In genomic region chr15:99416348-99416882, GRCm38 (mm10) we compare ENCODE assay signal across 8 mouse cellular contexts. TPM values are rescaled to one million over a fixed set of nuclear protein-coding genes. Genes with fewer than 3 reads are reported as not detected.
DNase-seq lines count a peak whose midpoint lies in the region; ATAC-seq lines count a peak whose summit lies in the region.

No protein-coding gene starts in this region.

- H3K4me3 ChIP-seq in hindbrain, embryonic 13.5 days = no peak overlapping the region

- WGBS in hindbrain, embryonic 13.5 days = 26% methylated on average over 13 of the region's 13 CpGs

- H3K36me3 ChIP-seq in hindbrain, embryonic 13.5 days = peaks cover 4% of the 10 kb centered on the region

- no peak overlapping the region for H3K27ac ChIP-seq in hindbrain, embryonic 13.5 days

- H3K4me1 ChIP-seq in hindbrain, embryonic 13.5 days (replicated peaks) = peaks cover 14% of the 10 kb centered on the region

- H3K9ac ChIP-seq in hindbrain, embryonic 13.5 days = no peak overlapping the region

- H3K27me3 ChIP-seq in hindbrain, embryonic 13.5 days = no peaks in the 10 kb centered on the region

- peak; percentile 97 for DNase-seq in NIH3T3 (ENCODE audit: low read depth)
- peak; percentile 82 to 90 for DNase-seq in cerebellum, adult 18-20 months
- peak; percentile 73 for DNase-seq in layer of hippocampus, postnatal 36 days
- peak; percentile 76 for DNase-seq in right cerebral cortex, adult 18-20 months
- DNase-seq in urinary bladder, postnatal 36 days (ENCODE audit: low spot score in 2 of 2) = peak; percentile 64 to 79

- H3K9me3 ChIP-seq in hindbrain, embryonic 13.5 days = no peaks in the 10 kb centered on the region

- H3K4me2 ChIP-seq in hindbrain, embryonic 13.5 days = 0 out of 2 replicates have a peak overlapping the region, but pooled peaks have one; percentile 15

- peak; percentile 34; the same call in 1 of the 2 replicates for ATAC-seq in frontal cortex, adult (ENCODE audit: low TSS enrichment)
- no peak for ATAC-seq in hindbrain, embryonic 13.5 days (ENCODE audit: low FRiP score)
- peak; percentile 85 for ATAC-seq in megakaryocyte, adult 5-6 weeks (ENCODE audit: poor library complexity, severe bottlenecking)

RNA-seq across cellular contexts. Expression of gene Tmbim6, which starts 23.7 kb away (rescaled TPM):
- 255 and 257 TPM in 2 replicates for polyA plus RNA-seq in hindbrain, embryonic 13.5 days (2015; fragmentation: Nextera tagmentation; extraction: Ambion mirVana)
- 100 to 1,000 TPM; 357 TPM for total RNA-seq in layer of hippocampus, postnatal 36 days (2021)
- 410 and 456 TPM in 2 replicates for total RNA-seq in megakaryocyte, adult 5-6 weeks (2015)
- total RNA-seq in megakaryocyte, adult 5-6 weeks (2017) = 187 and 196 TPM in 2 replicates

RNA-seq across cellular contexts. Expression of gene Nckap5l, which starts 41.1 kb away (rescaled TPM):
- 12.3 and 13.6 TPM in 2 replicates for polyA plus RNA-seq in hindbrain, embryonic 13.5 days (2015; fragmentation: Nextera tagmentation; extraction: Ambion mirVana)
- total RNA-seq in layer of hippocampus, postnatal 36 days (2021) = 10 to 100 TPM; 20.3 to 20.9 TPM
- 0.84 and 4.0 TPM in 2 replicates for total RNA-seq in megakaryocyte, adult 5-6 weeks (2015)
- total RNA-seq in megakaryocyte, adult 5-6 weeks (2017) = 0.73 TPM in 1 of 2 replicates, not detected in the other

RNA-seq across cellular contexts. Expression of gene Fmnl3, which starts 46.1 kb away (rescaled TPM):
- 8.2 and 8.8 TPM in 2 replicates for polyA plus RNA-seq in hindbrain, embryonic 13.5 days (2015; fragmentation: Nextera tagmentation; extraction: Ambion mirVana)
- 1 to 10 TPM; 9.2 to 10.0 TPM for total RNA-seq in layer of hippocampus, postnatal 36 days (2021)
- 7.9 and 10.1 TPM in 2 replicates for total RNA-seq in megakaryocyte, adult 5-6 weeks (2015)
- 11.4 and 16.3 TPM in 2 replicates for total RNA-seq in megakaryocyte, adult 5-6 weeks (2017)

RNA-seq across cellular contexts. Expression of gene Bcdin3d, which starts 58.1 kb away (rescaled TPM):
- polyA plus RNA-seq in hindbrain, embryonic 13.5 days (2015; fragmentation: Nextera tagmentation; extraction: Ambion mirVana) = 22.6 and 23.4 TPM in 2 replicates
- 1 to 10 TPM; 3.9 to 5.0 TPM for total RNA-seq in layer of hippocampus, postnatal 36 days (2021)
- 8.2 and 9.8 TPM in 2 replicates for total RNA-seq in megakaryocyte, adult 5-6 weeks (2015)
- total RNA-seq in megakaryocyte, adult 5-6 weeks (2017) = 3.6 and 4.6 TPM in 2 replicates

Comparison
In these comparisons a context has a peak if more than half of its experiments do, and no peak if none do; other contexts are left out.
1. RNA of gene Nckap5l, which starts 41.1 kb away (total RNA-seq): 20.3 to 20.9 TPM in layer of hippocampus, postnatal 36 days; 0.73 to 4.0 TPM in megakaryocyte, adult 5-6 weeks; every median in the first group is over 4 times any median in the second.
2. Peak in every context shown above with its lines, with median percentiles within 50 percentile points of each other: DNase-seq.